Mouse (Mus musculus): ENCODE data around the gene Gpr162.
"Not testable (repeated sequence)": the region's sequence is repeated elsewhere in the genome, so short reads cannot be mapped to it uniquely, and the experiment has no call there.

Gpr162 gene

GRCm38 (mm10) chr6:124863658-124864298 is at the start of gene Gpr162:
TSS of gene Gpr162 (minus strand) at chr6:124863983.
- DNase-seq, result peak; percentile 88

DNA sequence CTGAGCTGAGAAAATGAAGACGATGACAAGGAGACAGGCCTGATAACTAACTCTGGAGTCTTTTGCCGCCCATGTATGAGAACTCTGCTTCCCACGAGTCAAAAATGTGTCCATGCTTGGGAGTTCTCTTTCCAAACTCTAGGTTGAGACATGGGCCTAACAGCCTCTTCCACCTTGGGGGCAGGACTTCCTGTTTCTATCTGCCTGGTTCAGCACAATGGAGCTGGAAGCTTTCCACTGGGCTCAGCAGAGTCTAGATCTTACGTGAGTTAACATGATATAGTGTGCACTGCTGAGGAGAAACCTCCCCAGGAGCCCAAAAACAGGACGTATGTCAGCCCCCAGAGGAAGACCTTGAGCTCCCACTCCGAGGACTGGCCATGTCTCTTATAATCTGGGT is 49.4 kb upstream of the Gpr162 start:
- no peak for DNase-seq

DNA sequence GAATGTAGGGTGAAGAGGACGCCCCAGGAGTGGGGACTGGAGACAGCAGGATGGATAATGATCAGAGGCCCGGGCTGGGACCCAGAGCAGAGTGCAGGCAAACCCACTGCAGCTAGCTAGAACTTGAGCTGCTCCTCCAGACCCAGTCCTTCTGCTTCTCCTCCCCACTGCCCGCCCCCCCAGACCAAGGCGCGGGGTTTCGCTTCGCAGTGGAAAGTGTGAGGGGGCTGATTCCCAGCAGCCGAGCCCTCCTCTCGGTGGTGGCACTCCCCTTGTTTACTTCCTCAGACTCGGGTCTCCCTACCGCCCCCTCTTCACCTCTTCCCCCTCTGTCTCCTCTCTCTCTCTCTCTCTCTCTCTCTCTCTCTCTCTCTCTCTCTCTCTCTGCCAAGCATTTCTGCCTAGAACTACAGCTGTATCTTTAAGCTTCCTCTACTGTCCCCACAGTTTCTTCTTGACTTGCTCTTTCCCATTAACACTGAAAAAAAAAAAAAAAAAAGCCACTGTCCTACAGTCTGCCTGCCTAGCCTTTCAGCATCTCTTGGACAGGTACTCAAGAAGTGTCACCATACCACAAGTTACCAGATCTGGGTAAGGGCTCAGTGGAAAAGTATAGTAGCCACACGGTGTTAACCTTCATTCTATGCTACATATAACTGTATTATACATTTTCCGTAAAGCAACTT is 47.9 kb upstream of the Gpr162 start, which contains the start of gene Lag3:
Gene Lag3, minus strand, starts transcription at position 173 of the 686 bp plus-strand sequence.
- DNase-seq, result no peak

DNA sequence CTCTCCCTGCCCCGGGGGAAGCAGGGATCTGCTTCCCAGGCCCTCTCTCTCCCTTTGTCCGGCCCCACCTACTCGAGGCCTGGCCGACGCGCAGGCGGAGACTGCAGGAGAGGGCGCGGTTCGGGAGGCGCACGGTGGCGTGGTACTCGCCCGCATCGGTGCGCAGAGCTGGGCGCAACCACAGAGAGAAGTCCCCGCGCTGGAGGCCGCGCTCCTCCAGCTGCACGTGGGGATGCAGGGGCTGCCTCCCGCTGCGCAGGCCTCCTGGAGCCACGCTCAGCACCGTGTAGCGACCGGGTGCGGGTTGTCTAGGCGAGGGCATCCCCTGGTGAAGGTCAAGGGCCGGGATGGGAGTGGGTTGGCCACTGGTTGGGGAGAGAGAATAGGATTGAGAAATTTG is 46.2 kb upstream of the Gpr162 start:
- DNase-seq, result peak; percentile 71

DNA sequence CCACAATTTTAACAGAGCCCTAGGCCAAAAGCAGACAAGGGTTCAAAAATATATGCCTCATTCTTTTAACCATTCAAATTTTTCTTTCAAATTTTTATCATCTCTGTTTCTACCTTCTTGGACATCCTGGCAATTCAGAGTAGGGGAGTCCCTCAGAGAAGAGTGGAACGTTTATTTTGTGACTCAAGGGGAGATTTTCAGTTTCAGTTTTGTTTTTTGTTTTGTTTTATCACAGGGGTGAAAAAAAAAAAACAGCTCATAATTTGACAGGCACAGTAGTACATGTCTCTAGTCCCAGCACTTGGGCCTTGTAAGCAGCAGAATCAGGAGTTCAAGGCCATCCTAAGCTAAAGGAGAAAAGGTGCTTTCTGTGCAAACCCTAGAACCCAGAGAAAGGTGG is 44.0 kb upstream of the Gpr162 start:
- no peak for DNase-seq

GRCm38 (mm10) chr6:124904991-124905860 is 41.4 kb upstream of the Gpr162 start:
- DNase-seq, result no peak

DNA sequence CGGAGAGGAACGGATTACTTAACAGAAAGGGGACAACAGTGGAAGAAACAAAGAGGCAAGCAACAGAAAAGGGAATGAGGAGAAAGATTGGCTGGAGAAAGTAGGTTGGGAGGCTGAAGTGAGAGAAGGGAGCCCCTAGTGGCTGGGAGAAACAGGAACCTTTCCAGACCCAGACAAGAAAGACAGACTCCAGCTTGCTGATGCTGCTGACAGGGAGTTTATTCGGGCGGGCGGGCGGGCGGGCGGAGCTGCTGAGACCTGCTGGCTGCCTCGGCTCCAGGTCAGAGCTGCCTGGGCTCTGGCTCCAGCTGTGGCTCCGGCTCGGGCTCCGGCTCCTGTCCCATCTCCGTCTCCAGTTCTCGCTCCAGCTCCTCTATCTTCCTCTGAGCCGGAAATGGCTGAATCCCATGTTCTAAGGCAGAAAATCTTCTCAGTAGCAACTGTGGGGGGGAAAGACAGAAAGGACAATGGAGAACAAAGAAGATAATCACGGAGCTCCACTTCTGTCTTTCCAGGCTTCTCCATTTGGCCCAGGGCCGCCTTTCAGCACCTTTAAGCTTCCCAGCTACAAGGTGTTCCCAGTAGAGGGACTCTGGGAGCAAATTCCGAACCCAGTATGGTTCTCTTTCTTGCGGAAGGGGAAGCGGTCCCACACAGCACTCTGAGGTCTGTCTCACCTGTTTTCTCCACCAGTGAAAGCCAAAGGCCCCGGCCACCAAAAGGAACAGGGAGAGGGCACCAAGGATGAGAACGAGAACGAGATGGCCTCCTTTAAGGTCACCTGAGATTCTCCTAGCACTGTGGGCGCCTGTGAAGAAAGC is 40.6 kb upstream of the Gpr162 start:
- peak; percentile 88 for DNase-seq

- peak; percentile 94 for DNase-seq
These were observed 39.9 kb upstream of the Gpr162 start for GRCm38 (mm10) chr6:124903580-124904151.

DNA sequence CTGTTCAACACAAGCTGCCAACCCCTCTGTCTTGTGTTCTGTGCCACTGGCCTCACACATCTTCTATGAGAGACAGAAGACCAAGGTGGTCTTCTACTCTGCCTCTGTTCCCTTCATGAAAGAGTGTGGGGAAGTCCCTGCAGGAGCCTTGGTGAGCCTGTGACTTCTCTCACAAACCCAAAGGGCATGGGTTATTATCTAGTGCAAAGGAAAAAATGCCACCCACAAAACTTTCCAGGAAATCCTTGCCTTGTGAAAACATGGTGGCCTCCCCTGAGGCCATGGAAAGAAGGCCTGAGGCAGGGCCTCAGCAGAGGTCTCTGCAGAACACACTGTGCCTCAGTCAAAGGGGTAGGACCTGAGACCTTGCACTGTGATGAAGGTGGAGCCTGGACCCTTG is 38.1 kb upstream of the Gpr162 start:
- no peak for DNase-seq

- no peak for DNase-seq
These were observed 37.2 kb upstream of the Gpr162 start for GRCm38 (mm10) chr6:124900801-124901480.

DNA sequence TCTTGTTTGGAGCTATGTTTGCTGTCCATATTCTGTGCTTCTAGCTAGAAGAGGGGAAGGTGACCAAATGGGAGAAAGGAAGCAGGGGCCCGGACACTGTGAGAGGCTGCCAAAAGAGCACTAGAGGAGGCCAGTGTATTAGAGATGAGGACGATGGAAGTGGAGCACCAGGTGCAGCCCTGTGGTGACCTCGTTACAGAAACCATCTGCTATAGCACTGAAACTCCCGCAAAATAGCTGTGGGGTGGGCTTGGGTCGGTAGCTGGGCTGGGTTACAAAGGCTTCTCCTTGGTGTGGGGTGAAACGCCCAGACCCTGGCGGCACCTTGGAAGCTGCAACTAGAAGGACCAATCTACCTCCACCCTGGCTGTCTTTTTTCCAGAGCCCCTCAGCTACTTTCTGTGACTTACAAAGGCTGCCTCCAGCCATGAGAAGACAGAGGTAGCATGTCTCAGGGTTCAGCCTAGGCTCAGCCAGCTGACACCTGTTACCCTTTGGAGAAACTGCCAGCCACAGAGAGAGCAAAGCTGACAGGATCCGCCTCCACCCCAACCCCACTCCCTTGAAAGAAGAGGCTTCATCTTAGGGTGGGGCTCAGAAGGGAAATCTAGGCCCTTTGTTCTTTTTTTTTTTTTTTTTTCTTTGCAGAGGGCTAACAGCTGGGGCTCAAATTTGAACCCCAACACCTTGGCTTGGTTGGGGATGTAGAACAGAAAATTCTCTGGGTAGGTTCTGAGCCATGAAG is 36.4 kb upstream of the Gpr162 start:
- no peak for DNase-seq

DNA sequence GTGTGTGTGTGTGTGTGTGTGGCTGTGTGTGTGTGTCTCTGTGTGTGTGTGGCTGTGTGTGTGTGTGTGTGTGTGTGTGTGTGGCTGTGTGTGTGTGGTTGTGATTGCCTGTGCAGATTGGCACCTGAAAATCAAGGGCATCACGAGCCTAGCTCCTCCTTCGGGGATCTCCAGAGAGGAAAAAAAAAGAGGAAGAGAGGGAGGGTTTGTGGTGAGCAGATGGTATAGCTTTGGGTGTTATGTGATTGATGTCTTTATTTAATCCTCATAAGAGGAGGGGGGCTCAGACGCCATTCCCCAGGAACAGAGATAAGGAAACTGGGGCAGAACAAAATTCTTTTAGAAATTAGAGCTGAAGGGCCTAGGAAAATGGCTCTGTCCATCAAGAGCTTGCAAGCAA is 34.6 kb upstream of the Gpr162 start:
- no peak for DNase-seq

GRCm38 (mm10) chr6:124894113-124894512 is 30.3 kb upstream of the Gpr162 start:
- DNase-seq, result not testable (repeated sequence)

- no peak for DNase-seq
These were observed 27.2 kb upstream of the Gpr162 start for GRCm38 (mm10) chr6:124890997-124891396.

GRCm38 (mm10) chr6:124888555-124889125 is 24.9 kb upstream of the Gpr162 start:
- DNase-seq, result no peak

- no peak for DNase-seq
These were observed 24.2 kb upstream of the Gpr162 start, which contains the start of gene Cd4 for GRCm38 (mm10) chr6:124887986-124888385. TSS of gene Cd4 (minus strand) at chr6:124888221.

GRCm38 (mm10) chr6:124885956-124886381 is 22.2 kb upstream of the Gpr162 start:
- no peak for DNase-seq

DNA sequence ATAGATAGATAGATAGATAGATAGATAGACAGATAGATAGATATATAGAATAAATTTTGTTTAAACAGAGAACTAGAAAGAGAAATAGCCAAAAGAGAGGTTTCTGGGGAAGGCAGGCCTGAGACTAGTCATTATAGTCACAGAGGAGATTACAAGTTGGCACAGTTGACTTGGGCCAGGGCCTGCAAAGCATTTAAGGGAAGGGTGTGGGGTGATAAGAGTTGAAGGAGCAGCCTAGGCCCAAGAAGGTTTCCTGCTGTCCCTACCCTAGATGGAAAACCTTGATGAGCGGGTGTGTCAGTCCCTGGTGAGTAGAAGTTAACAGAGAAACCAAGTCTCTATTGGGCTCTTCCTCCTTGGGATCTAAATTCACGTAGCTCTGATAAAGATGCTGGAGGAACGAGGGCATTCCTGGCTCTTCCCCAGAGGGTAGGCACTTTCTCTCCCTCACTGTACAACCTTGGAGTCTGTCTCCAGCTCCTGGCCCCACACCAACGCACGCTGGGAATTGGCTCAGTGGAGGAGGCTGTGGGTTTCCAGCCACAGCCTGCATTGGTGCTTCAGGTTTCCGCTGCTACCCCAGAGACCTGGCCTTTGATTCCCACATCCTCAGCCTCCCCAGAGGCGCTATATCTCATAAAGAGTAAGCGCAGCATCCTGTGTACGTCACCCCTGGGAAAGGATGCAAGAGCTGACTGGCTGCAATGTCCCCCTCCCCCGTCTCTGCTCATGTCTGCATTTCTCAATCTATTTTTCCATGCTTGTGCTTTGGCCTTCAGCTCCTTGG is 21.1 kb upstream of the Gpr162 start:
- DNase-seq, result no peak

DNA sequence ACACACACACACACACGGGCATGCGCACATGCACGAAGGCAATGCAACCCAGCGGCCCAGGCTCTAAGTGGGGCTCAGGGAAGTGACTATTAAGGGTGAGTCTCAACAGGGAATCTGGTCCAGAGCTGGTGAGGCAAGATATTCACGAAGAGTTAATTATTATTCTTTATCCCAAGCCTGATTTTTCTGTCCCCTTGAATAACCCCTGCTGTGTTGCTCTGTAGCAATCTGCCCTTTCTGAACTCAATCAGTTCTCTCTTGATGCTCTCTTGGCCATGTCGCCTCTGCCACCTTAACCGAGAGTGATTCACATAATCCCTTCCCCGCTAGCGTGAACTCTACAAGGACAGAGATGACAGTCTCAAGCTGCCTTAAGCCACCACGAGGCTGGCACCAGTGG is 19.6 kb upstream of the Gpr162 start:
- DNase-seq, result no peak

DNA sequence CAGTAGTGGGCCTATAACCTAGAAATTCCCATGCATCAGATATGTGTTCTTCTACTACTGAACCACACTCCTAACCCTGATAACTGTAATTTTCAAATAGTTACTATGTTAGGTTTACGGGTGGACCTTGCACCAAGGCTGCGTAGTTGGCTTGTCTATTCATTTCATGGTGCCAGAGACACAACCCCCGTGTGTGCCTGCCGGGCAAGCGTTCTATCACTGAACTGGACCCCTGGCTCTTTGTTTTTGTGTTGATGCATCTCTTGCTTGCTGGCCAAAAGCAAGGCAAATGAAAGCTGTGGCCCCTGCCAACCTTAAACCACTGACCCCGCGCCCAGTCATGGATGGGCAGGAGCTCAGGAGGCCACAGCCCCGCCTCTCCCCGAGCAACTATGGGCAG is 18.0 kb upstream of the Gpr162 start:
- no peak for DNase-seq

Measured in embryo, embryonic 11 days (tissue).